Mouse (Mus musculus) spleen, postnatal 0 days (tissue): ENCODE results near the gene Ptpn18. TPM values are rescaled to one million over a fixed set of nuclear protein-coding genes. Genes with fewer than 3 reads are reported as not detected.

Experiments
- polyA plus RNA-seq: library from polyadenylated mRNA; unstranded; fragments of >200 nt; fragmentation: Nextera tagmentation; extraction: Ambion mirVana; gene quantifications from 2 replicates; pipeline ENCODE4 v1.2.1, GENCODE M21; 2015

Ptpn18 gene
- polyA plus RNA-seq, result 61.7 and 85.9 TPM in 2 replicates

GRCm38 (mm10) chr1:34459284-34460060, at the start of gene Ptpn18:
Gene Ptpn18, plus strand, starts transcription at chr1:34459762.

GRCm38 (mm10) chr1:34439215-34439960, 20.2 kb upstream of the Ptpn18 start, which contains the start of the genes Ccdc115 and Imp4:
Gene Ccdc115, minus strand, starts transcription at chr1:34439672.
Gene Imp4, plus strand, starts transcription at chr1:34439851.

Other genes with a start within 250 kb of the Ptpn18 start
- gene Ccdc115, start 20.1 kb upstream of the Ptpn18 start, polyA plus RNA-seq, result 34.9 and 37.5 TPM in 2 replicates
- gene Imp4, start 19.9 kb upstream of the Ptpn18 start, polyA plus RNA-seq, result 62.2 and 62.9 TPM in 2 replicates
- gene Prss39, start 38.6 kb downstream of the Ptpn18 start, polyA plus RNA-seq, result not detected in 2 replicates
- not detected in 2 replicates for gene Cfc1, start 75.9 kb downstream of the Ptpn18 start, polyA plus RNA-seq
- not detected in 2 replicates for gene Prss40, start 101.2 kb downstream of the Ptpn18 start, polyA plus RNA-seq
- gene Amer3, start 119.9 kb downstream of the Ptpn18 start, polyA plus RNA-seq, result 0.05 TPM in 1 of 2 replicates, not detected in the other